ENCODE assay signal across 8 mouse cellular contexts in the genomic region with DNA sequence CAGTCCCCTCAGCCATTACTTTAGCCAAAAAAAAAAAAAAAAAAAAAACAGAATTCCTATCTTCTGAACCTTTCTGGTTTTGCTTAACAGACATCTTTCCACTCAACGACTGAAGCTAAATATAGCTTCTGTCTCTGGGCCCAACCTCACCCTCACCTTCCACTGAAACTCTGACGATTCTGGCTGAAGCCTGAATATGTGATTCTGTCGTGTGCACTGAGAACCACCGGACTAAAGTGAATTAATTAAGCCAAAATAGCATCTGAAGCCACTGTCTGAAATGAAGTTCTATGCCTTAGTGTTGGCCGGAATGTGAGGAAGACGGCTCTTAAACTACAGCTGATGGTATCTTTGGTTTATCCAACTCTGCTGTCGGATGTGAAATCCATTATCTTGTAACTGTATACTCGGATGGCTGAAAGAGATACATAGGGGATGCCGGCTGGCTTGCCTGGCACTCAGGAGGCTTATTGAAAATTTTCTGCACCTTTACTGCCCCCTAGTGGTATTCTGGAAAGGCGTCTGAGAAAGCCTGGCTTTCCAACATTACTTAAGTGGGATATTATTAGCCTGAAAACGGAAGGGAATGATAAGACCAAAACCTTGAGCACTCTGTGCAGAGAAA.
DNase-seq lines count a peak whose midpoint lies in the region; ATAC-seq and TF ChIP-seq lines count a peak whose summit lies in the region.

No protein-coding gene starts in this region.

- H3K4me2 ChIP-seq in intestine, postnatal 0 days (replicated peaks; ENCODE audit: low read depth) = 0 out of 2 replicates have a peak overlapping the region, but pooled peaks have one; percentile 7
- H3K4me2 ChIP-seq in midbrain, embryonic 12.5 days (replicated peaks) = no peak overlapping the region

- no peak overlapping the region for H3K9ac ChIP-seq in intestine, postnatal 0 days (ENCODE audit: low read depth, low read length)
- H3K9ac ChIP-seq in midbrain, embryonic 12.5 days (replicated peaks) = no peak overlapping the region

- peak; percentile 84 for TF ChIP-seq CTCF in intestine, postnatal 0 days (IDR thresholded peaks at IDR 0.05; ENCODE audit: low read depth)
- peak; percentile 27; the same call in 1 of the 2 replicates for TF ChIP-seq CTCF in spleen, adult 2 months (IDR thresholded peaks at IDR 0.05; ENCODE audit: extremely low read depth, insufficient read depth, insufficient read length, insufficient replicate concordance)

- no peaks in the 10 kb centered on the region for H3K36me3 ChIP-seq in embryonic facial prominence, embryonic 10.5 days (replicated peaks)
- H3K36me3 ChIP-seq in intestine, postnatal 0 days (ENCODE audit: control insufficient read depth, insufficient read depth) = no peaks in the 10 kb centered on the region
- no peaks in the 10 kb centered on the region for H3K36me3 ChIP-seq in midbrain, embryonic 12.5 days
- no peaks in the 10 kb centered on the region for H3K36me3 ChIP-seq in spleen, adult 2 months (ENCODE audit: control insufficient read depth, insufficient read depth, low read length)

- no peak for TF ChIP-seq POLR2A in spleen, adult 2 months (IDR thresholded peaks at IDR 0.05; ENCODE audit: low read depth, low read length)

- ATAC-seq in intestine, postnatal 0 days = no peak
- ATAC-seq in midbrain, embryonic 12.5 days (ENCODE audit: low FRiP score, low read depth) = peak; percentile 27; the same call in 1 of the 2 replicates

- intact Hi-C loops in left cerebral cortex, postnatal 14 days (cut with DNase I) = loop anchor here (2.0 kb wide), 2 partner anchors 257 to 361 kb away; no protein-coding TSS in a partner anchor

- H3K27ac ChIP-seq in embryonic facial prominence, embryonic 10.5 days (replicated peaks) = no peak overlapping the region
- H3K27ac ChIP-seq in intestine, postnatal 0 days (ENCODE audit: low read depth, low read length) = no peak overlapping the region
- H3K27ac ChIP-seq in midbrain, embryonic 12.5 days (replicated peaks) = no peak overlapping the region
- H3K27ac ChIP-seq in spleen, adult 2 months (ENCODE audit: insufficient read depth, low read length) = no peak overlapping the region

- no peaks in the 10 kb centered on the region; the same call in 1 of the 2 replicates for H3K9me3 ChIP-seq in embryonic facial prominence, embryonic 10.5 days
- H3K9me3 ChIP-seq in intestine, postnatal 0 days (ENCODE audit: control insufficient read depth) = no peaks in the 10 kb centered on the region
- H3K9me3 ChIP-seq in midbrain, embryonic 12.5 days = no peaks in the 10 kb centered on the region

- H3K27me3 ChIP-seq in embryonic facial prominence, embryonic 10.5 days (replicated peaks; ENCODE audit: low read depth, poor library complexity, severe bottlenecking) = no peaks in the 10 kb centered on the region
- no peaks in the 10 kb centered on the region for H3K27me3 ChIP-seq in intestine, postnatal 0 days (replicated peaks; ENCODE audit: control insufficient read depth, insufficient read depth, low read length)
- H3K27me3 ChIP-seq in midbrain, embryonic 12.5 days = no peaks in the 10 kb centered on the region
- no peaks in the 10 kb centered on the region for H3K27me3 ChIP-seq in spleen, adult 2 months (ENCODE audit: control insufficient read depth, insufficient read depth, low read length)

- H3K4me3 ChIP-seq in embryonic facial prominence, embryonic 10.5 days = no peak overlapping the region
- H3K4me3 ChIP-seq in intestine, postnatal 0 days (ENCODE audit: low read depth, low read length) = no peak overlapping the region
- H3K4me3 ChIP-seq in midbrain, embryonic 12.5 days = no peak overlapping the region
- no peak overlapping the region for H3K4me3 ChIP-seq in spleen, adult 2 months (ENCODE audit: extremely low read depth, insufficient read depth, insufficient read length)

- H3K4me1 ChIP-seq in embryonic facial prominence, embryonic 10.5 days = peaks cover 19% of the 10 kb centered on the region
- H3K4me1 ChIP-seq in intestine, postnatal 0 days (replicated peaks; ENCODE audit: control insufficient read depth, insufficient read depth, low read length) = no peaks in the 10 kb centered on the region
- no peaks in the 10 kb centered on the region for H3K4me1 ChIP-seq in midbrain, embryonic 12.5 days
- no peaks in the 10 kb centered on the region for H3K4me1 ChIP-seq in spleen, adult 2 months (ENCODE audit: control insufficient read depth, insufficient read depth, insufficient read length)

- WGBS in embryonic facial prominence, embryonic 10.5 days = 24% methylated on average over 11 of the region's 11 CpGs
- WGBS in intestine, postnatal 0 days = 18% methylated on average over 11 of the region's 11 CpGs
- WGBS in midbrain, embryonic 12.5 days = 29% methylated on average over 11 of the region's 11 CpGs
- WGBS in spleen, adult 2 months = 17% methylated on average over 11 of the region's 11 CpGs

- DNase-seq in 3T3-L1 (ENCODE audit: low read depth, low spot score) = peak; percentile 92
- peak; percentile 78 for DNase-seq in adrenal gland, postnatal 14 days
- DNase-seq in embryonic facial prominence, embryonic 10.5 days (ENCODE audit: low spot score) = peak; percentile 71
- peak; percentile 81 to 87 for DNase-seq in heart, adult 18-20 months
- DNase-seq in left cerebral cortex, postnatal 14 days (ENCODE audit: low spot score in 2 of 2) = peak; percentile 80 to 82
- peak; percentile 23 to 36 for DNase-seq in spleen, adult 2 months (ENCODE audit: low read depth in 1 of 2, low spot score in 2 of 2)

Comparison
In these comparisons a context has a peak if more than half of its experiments do, and no peak if none do; other contexts are left out.
1. DNase-seq: peak in every context shown above with its lines; median percentile 92 in 3T3-L1; 84 in heart, adult 18-20 months; 81 in left cerebral cortex, postnatal 14 days; 78 in adrenal gland, postnatal 14 days; 71 in embryonic facial prominence, embryonic 10.5 days; 30 in spleen, adult 2 months.